Mouse (Mus musculus) olfactory bulb, adult 2 months (tissue): ENCODE measurements around the gene Myo1b.

Experiments used
- CTCF ChIP-seq: fragments of 200-500 bp; IDR thresholded peaks from 2 replicates; pipeline ENCODE4 v1.5.1; 2012; ENCODE audit warnings: low read depth, mild to moderate bottlenecking, low read length, moderate library complexity; ENCODE audit not compliant: insufficient read depth
- POLR2A ChIP-seq: fragments of 200-500 bp; IDR thresholded peaks from 2 replicates; pipeline ENCODE4 v1.6.1; 2012; ENCODE audit warnings: mild to moderate bottlenecking, low read depth, low read length, moderate library complexity; ENCODE audit not compliant: insufficient read depth

GRCm38 (mm10) chr1:51814854-51815630 is 100.8 kb downstream of the Myo1b start:
- TF ChIP-seq CTCF (no peak), POLR2A (no peak)
